Mouse (Mus musculus) brain, embryonic 14.5 days (tissue): ENCODE measurements around the gene Ppp1r1a.

Source experiments
- CTCF ChIP-seq: fragments of 200-500 bp; IDR thresholded peaks from 2 replicates; pipeline ENCODE4 v1.5.1; 2012; ENCODE audit warnings: inconsistent platforms, mild to moderate bottlenecking, moderate library complexity, borderline replicate concordance; ENCODE audit not compliant: insufficient read depth, insufficient read length; ENCODE audit errors: extremely low read depth
- POLR2A ChIP-seq: fragments of 200-500 bp; IDR thresholded peaks from 2 replicates; pipeline ENCODE4 v1.6.1; 2012; ENCODE audit warnings: mild to moderate bottlenecking, inconsistent platforms, borderline replicate concordance; ENCODE audit not compliant: poor library complexity, insufficient read depth, insufficient read length, severe bottlenecking; ENCODE audit errors: extremely low read depth

DNA sequence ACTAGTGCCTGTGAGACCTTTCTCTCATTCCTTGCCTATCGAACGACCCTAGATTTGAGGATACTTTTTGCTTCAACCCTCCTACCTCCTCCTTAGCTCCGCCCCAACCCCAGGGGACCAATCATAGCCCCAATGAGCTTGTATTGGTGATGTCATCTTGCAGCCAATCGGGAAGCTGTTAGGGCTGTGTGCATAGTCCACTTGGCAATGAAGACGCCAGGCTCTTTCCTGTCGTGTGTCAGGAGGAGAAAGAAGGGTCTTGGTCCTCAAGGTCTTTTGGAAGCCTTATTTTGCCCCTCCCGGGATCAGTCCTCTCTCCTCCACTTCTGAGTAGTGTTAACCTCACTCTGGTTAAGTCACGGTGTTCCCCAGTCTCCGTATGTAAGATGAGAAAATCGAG is 23.7 kb downstream of the Ppp1r1a start:
- peak; percentile 68; the same call in 1 of the 2 replicates for TF ChIP-seq POLR2A
- TF ChIP-seq CTCF: no peak
